Mouse (Mus musculus) intestine, embryonic 16.5 days (tissue): ENCODE data around the gene Chchd3. TPM values are rescaled to one million over a fixed set of nuclear protein-coding genes. Genes with fewer than 3 reads are reported as not detected.

Experiments used
- ATAC-seq: fragments of 200-750 bp; cut with Nextera tagmentation; 2 replicates; pipeline ENCODE4 v1.8.0; 2017; ENCODE audit warnings: moderate TSS enrichment, moderate library complexity
- H3K27ac ChIP-seq: fragments of 300-500 bp; sonication (generic); 2 replicates; pipeline ENCODE4 v1.5.1; 2014; ENCODE audit warnings: mild to moderate bottlenecking, low read length
- H3K27me3 ChIP-seq: fragments of 300-500 bp; sonication (generic); replicated peaks from 2 replicates; pipeline ENCODE4 v1.6.1; 2014; ENCODE audit warnings: low read length, control low read depth, mixed read lengths; ENCODE audit not compliant: control insufficient read depth, insufficient read depth
- H3K36me3 ChIP-seq: fragments of 300-500 bp; sonication (generic); 2 replicates; pipeline ENCODE4 v1.6.1; 2014; ENCODE audit warnings: low read length, control low read depth; ENCODE audit not compliant: control insufficient read depth, insufficient read depth
- H3K4me1 ChIP-seq: fragments of 300-500 bp; sonication (generic); 2 replicates; pipeline ENCODE4 v1.6.1; 2014; ENCODE audit warnings: low read length, control low read depth, mixed read lengths; ENCODE audit not compliant: control insufficient read depth, insufficient read depth
- H3K4me2 ChIP-seq: fragments of 300-500 bp; sonication (generic); 2 replicates; pipeline ENCODE4 v1.6.1; 2014; ENCODE audit warnings: low read depth, low read length, control low read depth
- H3K4me3 ChIP-seq: fragments of 300-500 bp; sonication (generic); 2 replicates; pipeline ENCODE4 v1.5.1; 2014; ENCODE audit warnings: mild to moderate bottlenecking, low read length
- H3K9ac ChIP-seq: fragments of 300-500 bp; sonication (generic); 2 replicates; pipeline ENCODE4 v1.6.1; 2014; ENCODE audit warnings: low read depth, low read length
- H3K9me3 ChIP-seq: fragments of 300-500 bp; sonication (generic); 2 replicates; pipeline ENCODE4 v1.6.1; 2016; ENCODE audit warnings: low read length, control low read depth; ENCODE audit not compliant: control insufficient read depth
- WGBS: fragments of 180-500 bp; shearing (Covaris S2); extraction: QIAGEN DNeasy Blood & Tissue Kit; methylation state at CpG from one replicate; pipeline ENCODE4 v1.1.7; 2014; 5-methylcytosine and 5-hydroxymethylcytosine counted together
- polyA plus RNA-seq: library from polyadenylated mRNA; unstranded; fragments of >200 nt; fragmentation: Nextera tagmentation; extraction: Ambion mirVana; gene quantifications from 2 replicates; pipeline ENCODE4 v1.2.1, GENCODE M21; 2015

Gene Chchd3
- polyA plus RNA-seq, 1 experiment from 2014 or later = 164 TPM

- Histone ChIP-seq H3K4me2 (no peak overlapping the region), H3K9ac (no peak overlapping the region), H3K27ac (no peak overlapping the region), H3K36me3 (no peaks in the 10 kb centered on the region), H3K27me3 (no peaks in the 10 kb centered on the region), H3K4me1 (no peaks in the 10 kb centered on the region), H3K4me3 (no peak overlapping the region), H3K9me3 (no peaks in the 10 kb centered on the region)
- ATAC-seq = no peak
- 77% methylated on average over 5 of the region's 5 CpGs for WGBS
Measured at GRCm38 (mm10) chr6:32983876-32984275, 76.2 kb downstream of the Chchd3 start.

- 88% methylated on average over 11 of the region's 11 CpGs for WGBS
- no peak for ATAC-seq
- no peaks in the 10 kb centered on the region for H3K9me3 ChIP-seq
- no peak overlapping the region for H3K27ac ChIP-seq
- H3K36me3 ChIP-seq = no peaks in the 10 kb centered on the region
- no peak overlapping the region for H3K4me3 ChIP-seq
- no peaks in the 10 kb centered on the region for H3K27me3 ChIP-seq
- no peak overlapping the region for H3K4me2 ChIP-seq
- H3K9ac ChIP-seq = no peak overlapping the region
- no peaks in the 10 kb centered on the region for H3K4me1 ChIP-seq
Measured at GRCm38 (mm10) chr6:32981253-32981652, 78.8 kb downstream of the Chchd3 start.

- no peaks in the 10 kb centered on the region for H3K9me3 ChIP-seq
- no peaks in the 10 kb centered on the region for H3K27me3 ChIP-seq
- 89% methylated on average over 3 of the region's 3 CpGs for WGBS
- H3K36me3 ChIP-seq = no peaks in the 10 kb centered on the region
- no peak for ATAC-seq
- no peaks in the 10 kb centered on the region for H3K4me1 ChIP-seq
- no peak overlapping the region for H3K9ac ChIP-seq
- H3K4me3 ChIP-seq = no peak overlapping the region
- no peak overlapping the region for H3K27ac ChIP-seq
- H3K4me2 ChIP-seq = no peak overlapping the region
Measured at GRCm38 (mm10) chr6:32978811-32979210, 81.2 kb downstream of the Chchd3 start.

DNA sequence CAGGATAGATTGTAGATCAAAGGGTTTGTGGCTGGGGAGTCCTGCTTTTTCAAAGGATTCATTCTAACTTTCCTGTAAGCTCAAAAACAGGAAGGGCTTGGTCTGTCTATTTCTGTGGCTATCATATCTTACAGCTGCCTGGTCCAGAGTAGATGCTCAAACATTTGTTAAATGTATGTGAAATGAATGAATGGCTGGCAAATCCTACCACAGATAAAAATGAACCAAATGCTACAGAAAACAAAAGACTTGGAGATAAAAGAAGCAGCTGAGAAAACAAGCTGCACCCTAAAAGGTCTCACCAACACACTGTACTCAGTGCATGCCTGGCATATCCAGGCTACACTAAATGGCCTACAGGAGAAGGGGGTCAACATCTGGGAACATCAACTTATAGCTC is 88.1 kb downstream of the Chchd3 start:
- ATAC-seq = no peak
- no peaks in the 10 kb centered on the region for H3K9me3 ChIP-seq
- no peaks in the 10 kb centered on the region for H3K27me3 ChIP-seq
- H3K4me1 ChIP-seq = no peaks in the 10 kb centered on the region
- H3K27ac ChIP-seq = no peak overlapping the region
- no peak overlapping the region for H3K9ac ChIP-seq
- H3K36me3 ChIP-seq = no peaks in the 10 kb centered on the region
- H3K4me3 ChIP-seq = no peak overlapping the region
- H3K4me2 ChIP-seq = no peak overlapping the region

GRCm38 (mm10) chr6:32968971-32969370 is 91.1 kb downstream of the Chchd3 start:
- no peaks in the 10 kb centered on the region for H3K27me3 ChIP-seq
- no peak overlapping the region for H3K27ac ChIP-seq
- no peaks in the 10 kb centered on the region for H3K4me1 ChIP-seq
- WGBS = 74% methylated on average over 2 of the region's 2 CpGs
- no peak overlapping the region for H3K9ac ChIP-seq
- no peak for ATAC-seq
- H3K9me3 ChIP-seq = no peaks in the 10 kb centered on the region
- H3K4me3 ChIP-seq = no peak overlapping the region
- no peaks in the 10 kb centered on the region for H3K36me3 ChIP-seq
- H3K4me2 ChIP-seq = no peak overlapping the region

DNA sequence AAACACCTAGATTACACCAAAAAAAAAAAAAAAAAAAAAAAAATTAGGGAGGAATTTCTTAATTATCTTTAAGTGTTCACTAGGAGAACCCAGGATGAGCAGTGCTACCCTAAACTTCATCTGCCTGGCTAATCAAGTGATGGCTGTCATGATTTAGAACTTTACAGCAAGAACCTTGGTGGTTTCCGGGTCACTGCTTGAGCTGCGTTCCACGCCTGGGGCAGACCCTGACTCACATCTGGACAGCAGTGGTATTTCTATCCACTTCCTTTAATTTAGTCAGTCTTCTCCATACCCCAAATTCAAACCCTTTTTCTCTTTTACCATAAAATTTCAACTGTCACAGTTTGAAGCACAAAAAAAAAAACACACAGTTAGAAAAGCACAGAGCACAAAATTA is 98.0 kb downstream of the Chchd3 start:
- WGBS = 78% methylated on average over 3 of the region's 3 CpGs
- Histone ChIP-seq H3K9me3 (no peaks in the 10 kb centered on the region), H3K4me3 (no peak overlapping the region), H3K27ac (no peak overlapping the region), H3K4me2 (no peak overlapping the region), H3K27me3 (no peaks in the 10 kb centered on the region), H3K9ac (no peak overlapping the region), H3K4me1 (no peaks in the 10 kb centered on the region), H3K36me3 (no peaks in the 10 kb centered on the region)
- no peak for ATAC-seq

DNA sequence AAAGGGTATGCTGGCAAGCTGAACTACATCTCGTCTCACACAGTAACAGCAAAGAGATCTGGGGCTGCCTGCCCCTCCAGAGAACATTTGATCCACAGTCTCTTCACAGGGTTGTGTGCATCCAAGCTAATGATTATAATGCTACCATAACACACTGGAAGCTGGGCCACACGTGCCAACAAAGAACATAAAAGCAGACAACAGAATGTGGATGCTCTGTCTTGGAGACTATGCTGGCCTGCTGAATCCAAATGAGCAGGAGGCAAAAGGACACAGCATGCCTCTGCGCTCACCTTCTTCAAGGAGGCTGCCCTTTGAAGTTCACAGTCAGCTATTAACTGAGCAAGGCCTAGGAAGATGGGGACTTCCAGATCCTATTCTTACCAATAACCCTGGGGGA is 98.6 kb downstream of the Chchd3 start:
- ATAC-seq = no peak
- Histone ChIP-seq H3K4me1 (no peaks in the 10 kb centered on the region), H3K9me3 (no peaks in the 10 kb centered on the region), H3K36me3 (no peaks in the 10 kb centered on the region), H3K4me3 (no peak overlapping the region), H3K27me3 (no peaks in the 10 kb centered on the region), H3K4me2 (no peak overlapping the region), H3K9ac (no peak overlapping the region), H3K27ac (no peak overlapping the region)
- WGBS = 84% methylated on average over 3 of the region's 3 CpGs

DNA sequence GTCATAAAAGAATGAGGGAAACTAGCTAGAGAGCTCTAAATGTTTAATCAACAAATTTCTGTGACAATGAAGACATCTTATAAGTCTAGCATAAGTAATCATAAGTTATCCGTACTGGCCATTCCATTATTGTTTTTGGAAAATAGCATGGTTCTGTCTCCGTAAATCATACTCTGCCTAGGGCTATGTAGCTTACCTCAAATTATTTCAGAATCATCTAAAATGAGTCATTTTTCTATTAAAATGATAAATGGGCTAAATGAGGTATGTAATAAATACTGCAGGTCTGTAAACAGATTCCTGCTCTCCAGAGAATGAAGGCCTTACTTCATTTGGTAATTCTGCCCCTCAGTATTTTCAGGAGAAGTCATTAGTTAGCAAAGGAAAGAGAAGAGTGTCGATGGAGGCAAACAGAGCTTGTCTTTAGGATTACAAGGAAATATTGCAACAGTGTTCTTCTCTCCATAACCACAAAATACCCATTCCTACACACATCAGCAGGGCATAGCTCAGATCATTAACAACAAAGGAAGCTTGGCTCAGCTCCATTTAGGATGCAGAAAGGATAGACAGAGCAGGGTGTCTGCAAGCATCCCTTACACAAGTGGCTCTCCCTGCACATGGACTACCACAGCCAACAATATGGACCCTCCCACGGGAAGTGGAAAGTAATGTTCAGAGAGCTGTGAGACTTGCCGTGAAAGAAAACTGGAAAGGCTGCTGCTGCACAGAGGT is 100.1 kb downstream of the Chchd3 start:
- no peaks in the 10 kb centered on the region for H3K36me3 ChIP-seq
- no peaks in the 10 kb centered on the region for H3K9me3 ChIP-seq
- no peak overlapping the region for H3K4me3 ChIP-seq
- H3K4me1 ChIP-seq = no peaks in the 10 kb centered on the region
- H3K9ac ChIP-seq = no peak overlapping the region
- WGBS = 64% methylated on average over 5 of the region's 5 CpGs
- H3K27ac ChIP-seq = no peak overlapping the region
- ATAC-seq = no peak
- H3K27me3 ChIP-seq = no peaks in the 10 kb centered on the region
- no peak overlapping the region for H3K4me2 ChIP-seq

DNA sequence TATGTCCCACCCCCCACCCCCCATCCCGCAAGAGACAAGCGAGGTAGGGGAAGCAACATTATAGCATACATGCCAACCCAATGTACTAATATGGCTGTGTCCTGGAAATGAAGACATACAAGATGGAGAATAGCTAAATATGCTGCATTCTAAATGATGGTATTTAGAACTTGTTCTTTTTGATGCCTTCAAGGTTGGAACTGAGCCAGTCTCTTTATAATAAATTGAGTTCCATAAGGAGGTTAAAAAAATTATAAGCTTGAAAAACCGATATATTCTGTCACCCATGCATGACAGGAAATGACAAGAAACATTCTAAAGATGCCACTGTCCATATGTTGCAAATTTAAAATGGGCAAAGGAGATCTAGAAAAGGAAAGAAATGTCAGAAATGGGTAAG is 104.6 kb downstream of the Chchd3 start:
- Histone ChIP-seq H3K4me3 (no peak overlapping the region), H3K4me2 (no peak overlapping the region), H3K4me1 (no peaks in the 10 kb centered on the region), H3K27me3 (no peaks in the 10 kb centered on the region), H3K36me3 (no peaks in the 10 kb centered on the region), H3K9me3 (no peaks in the 10 kb centered on the region), H3K9ac (no peak overlapping the region), H3K27ac (no peak overlapping the region)
- WGBS = 74% methylated on average over 3 of the region's 3 CpGs
- ATAC-seq = no peak

- Histone ChIP-seq H3K9ac (no peak overlapping the region), H3K4me2 (no peak overlapping the region), H3K27ac (no peak overlapping the region), H3K36me3 (no peaks in the 10 kb centered on the region), H3K4me1 (no peaks in the 10 kb centered on the region), H3K4me3 (no peak overlapping the region), H3K9me3 (no peaks in the 10 kb centered on the region), H3K27me3 (no peaks in the 10 kb centered on the region)
- 84% methylated on average over 4 of the region's 4 CpGs for WGBS
- ATAC-seq = no peak
Measured at GRCm38 (mm10) chr6:32950973-32951372, 109.1 kb downstream of the Chchd3 start.
